Mouse (Mus musculus): ENCODE results near the gene Trmt44. TPM values are rescaled to one million over a fixed set of nuclear protein-coding genes. Genes with fewer than 3 reads are reported as not detected.

Gene Trmt44
- polyA plus RNA-seq, 1 experiment from 2014 or later = 9.0 TPM

DNA sequence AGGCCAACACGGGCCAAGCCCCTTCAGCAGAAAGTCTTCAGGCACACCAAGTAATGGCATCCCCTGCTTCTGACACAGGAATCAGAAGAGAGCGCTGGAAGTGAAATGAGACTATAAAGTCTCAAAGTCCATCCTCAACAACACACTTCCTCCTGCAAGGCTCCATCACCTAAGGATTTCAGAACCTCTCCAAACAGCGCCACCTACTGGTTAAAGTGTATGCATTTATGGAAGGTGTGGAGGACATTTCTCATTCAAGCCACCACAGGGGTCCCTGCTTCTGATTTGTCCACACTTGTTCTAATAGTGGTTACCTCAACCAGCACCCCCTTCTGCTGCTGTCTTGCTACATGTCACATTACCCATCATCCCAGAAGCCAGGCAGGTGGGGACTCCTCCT, 38.6 kb downstream of the Trmt44 start:
- Histone ChIP-seq H3K27me3 (0 out of 2 replicates have a peak, but pooled peaks cover 2% of the 10 kb centered on the region), H3K9me3 (no peaks in the 10 kb centered on the region), H3K36me3 (no peaks in the 10 kb centered on the region), H3K27ac (no peak overlapping the region), H3K9ac (no peak overlapping the region), H3K4me1 (peaks cover 9% of the 10 kb centered on the region; the same call in 1 of the 2 replicates), H3K4me3 (no peak overlapping the region), H3K4me2 (replicated peaks) (no peak overlapping the region)
- 71% methylated on average over 3 of the region's 3 CpGs for WGBS
- ATAC-seq (ENCODE audit: low FRiP score, low read depth) = no peak

GRCm38 (mm10) chr5:35531586-35531985, 43.3 kb downstream of the Trmt44 start:
- Histone ChIP-seq H3K27me3 (peaks cover 5% of the 10 kb centered on the region; the same call in 1 of the 2 replicates), H3K36me3 (no peaks in the 10 kb centered on the region), H3K4me2 (replicated peaks) (no peak overlapping the region), H3K9ac (no peak overlapping the region), H3K27ac (no peak overlapping the region), H3K4me1 (no peaks in the 10 kb centered on the region), H3K9me3 (no peaks in the 10 kb centered on the region), H3K4me3 (no peak overlapping the region)
- WGBS = 15% methylated on average over 10 of the region's 10 CpGs
- no peak for ATAC-seq (ENCODE audit: low FRiP score, low read depth)

- 14% methylated on average over 4 of the region's 4 CpGs for WGBS
- peaks cover 14% of the 10 kb centered on the region for H3K27me3 ChIP-seq
- H3K4me3 ChIP-seq = no peak overlapping the region
- H3K27ac ChIP-seq = no peak overlapping the region
- H3K9me3 ChIP-seq = no peaks in the 10 kb centered on the region
- H3K36me3 ChIP-seq = no peaks in the 10 kb centered on the region
- H3K9ac ChIP-seq = no peak overlapping the region
- 0 out of 2 replicates have a peak, but pooled peaks have one; percentile 25 for ATAC-seq (ENCODE audit: low FRiP score, low read depth)
- H3K4me1 ChIP-seq = peaks cover 9% of the 10 kb centered on the region
- H3K4me2 ChIP-seq (replicated peaks) = no peak overlapping the region
These were observed 44.4 kb downstream of the Trmt44 start for GRCm38 (mm10) chr5:35530442-35530841.

DNA sequence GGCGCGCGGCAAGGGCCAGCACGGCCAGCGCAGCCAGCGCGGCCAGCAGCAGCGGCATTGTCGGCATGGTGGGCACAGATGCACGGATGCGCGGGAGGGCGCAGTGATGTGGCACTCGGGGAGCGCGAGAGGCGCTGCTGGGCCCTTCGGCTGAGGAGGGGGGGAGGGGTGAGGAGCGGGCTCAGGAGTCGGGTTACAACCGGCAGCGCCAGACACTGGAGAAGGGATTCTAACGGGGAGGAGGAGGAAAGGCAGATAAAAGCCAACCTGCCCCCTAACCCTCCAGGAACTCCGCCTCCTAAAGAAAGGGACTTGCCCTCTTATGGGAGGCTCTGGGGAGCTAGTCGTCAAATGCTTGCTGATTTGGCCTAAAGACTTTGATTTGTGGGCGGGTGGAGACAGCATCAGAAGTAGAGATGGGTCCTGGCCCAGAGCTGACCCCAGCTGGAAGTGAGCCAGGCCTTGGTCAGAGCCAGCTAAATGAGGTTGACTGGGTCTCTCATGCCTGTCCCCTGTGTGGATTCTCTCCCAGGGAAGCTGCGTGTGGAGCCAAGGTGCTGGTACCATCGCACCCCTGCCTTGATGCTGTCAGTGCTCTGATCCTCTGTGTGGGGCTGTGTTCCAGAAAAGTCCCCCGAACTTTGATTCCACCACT, 49.3 kb downstream of the Trmt44 start, which contains the start of gene Cpz:
Gene Cpz, minus strand, starts transcription at position 230 of the 655 bp plus-strand sequence.
- 3% methylated on average over 29 of the region's 29 CpGs for WGBS
- peaks cover 22% of the 10 kb centered on the region for H3K4me1 ChIP-seq
- no peaks in the 10 kb centered on the region for H3K36me3 ChIP-seq
- H3K27ac ChIP-seq = no peak within 1 kb of the TSS
- peak within 1 kb of the TSS; percentile 38 for H3K4me3 ChIP-seq
- peak within 1 kb of the TSS; percentile 67 for H3K9ac ChIP-seq
- ATAC-seq (ENCODE audit: low FRiP score, low read depth) = peak; percentile 84
- no peaks in the 10 kb centered on the region for H3K9me3 ChIP-seq
- H3K4me2 ChIP-seq (replicated peaks) = peak within 1 kb of the TSS; percentile 70
- H3K27me3 ChIP-seq = peaks cover 50% of the 10 kb centered on the region

DNA sequence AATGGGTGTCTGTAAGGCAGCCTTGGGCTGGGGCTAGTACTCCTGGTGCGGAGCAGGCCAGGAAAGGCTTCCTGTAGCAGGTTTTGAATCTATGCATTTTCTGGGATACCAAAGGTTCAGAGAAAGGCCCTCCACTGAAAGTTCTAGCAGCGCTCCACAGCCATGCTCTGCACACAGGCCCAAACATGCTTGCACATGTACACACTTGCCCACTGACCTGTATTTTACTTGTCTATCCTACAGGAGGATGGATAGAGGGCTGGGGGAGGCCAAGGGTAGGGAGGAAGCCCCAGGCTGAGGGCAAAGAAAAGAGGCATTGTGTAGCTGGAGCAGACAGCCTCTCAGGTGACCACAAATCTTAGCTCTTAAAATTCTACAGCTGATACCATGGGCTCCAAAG, 50.5 kb downstream of the Trmt44 start:
- no peaks in the 10 kb centered on the region for H3K9me3 ChIP-seq
- no peak overlapping the region for H3K4me3 ChIP-seq
- no peak overlapping the region for H3K9ac ChIP-seq
- peaks cover 22% of the 10 kb centered on the region for H3K4me1 ChIP-seq
- H3K36me3 ChIP-seq = no peaks in the 10 kb centered on the region
- H3K27ac ChIP-seq = no peak overlapping the region
- H3K4me2 ChIP-seq (replicated peaks) = peak overlapping the region; percentile 70; the same call in 1 of the 2 replicates
- no peak for ATAC-seq (ENCODE audit: low FRiP score, low read depth)
- 73% methylated on average over 2 of the region's 2 CpGs for WGBS
- H3K27me3 ChIP-seq = peaks cover 59% of the 10 kb centered on the region

- H3K9me3 ChIP-seq = no peaks in the 10 kb centered on the region
- no peak overlapping the region for H3K4me2 ChIP-seq (replicated peaks)
- no peak for ATAC-seq (ENCODE audit: low FRiP score, low read depth)
- H3K27me3 ChIP-seq = peaks cover 59% of the 10 kb centered on the region
- H3K4me1 ChIP-seq = peaks cover 22% of the 10 kb centered on the region
- no peak overlapping the region for H3K9ac ChIP-seq
- 2% methylated on average over 5 of the region's 5 CpGs for WGBS
- H3K4me3 ChIP-seq = no peak overlapping the region
- H3K27ac ChIP-seq = no peak overlapping the region
- no peaks in the 10 kb centered on the region for H3K36me3 ChIP-seq
These were observed 51.1 kb downstream of the Trmt44 start for GRCm38 (mm10) chr5:35523735-35524134.

DNA sequence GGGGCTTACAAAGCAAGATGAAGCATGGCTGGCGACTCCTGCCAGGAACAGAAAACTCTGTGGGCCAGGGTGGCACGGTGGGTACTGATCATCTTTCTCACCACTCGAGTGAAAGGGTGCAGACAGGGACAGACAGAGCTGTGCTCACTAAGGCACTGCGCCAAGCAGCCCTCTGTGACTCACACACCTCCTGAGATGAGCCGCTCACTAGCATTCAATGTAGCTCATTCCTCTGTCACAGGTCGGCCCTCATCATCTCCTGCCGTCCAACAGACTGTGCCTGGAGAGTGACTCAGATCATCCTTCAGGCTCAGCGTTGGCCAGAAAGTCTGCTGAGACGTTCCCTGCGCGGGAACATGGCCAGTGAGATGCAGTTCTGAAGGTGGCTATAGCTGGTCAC, 58.1 kb downstream of the Trmt44 start:
- Histone ChIP-seq H3K9me3 (no peaks in the 10 kb centered on the region), H3K4me3 (no peak overlapping the region), H3K4me1 (no peaks in the 10 kb centered on the region), H3K27ac (no peak overlapping the region), H3K36me3 (no peaks in the 10 kb centered on the region), H3K27me3 (peaks cover 16% of the 10 kb centered on the region), H3K4me2 (replicated peaks) (no peak overlapping the region), H3K9ac (no peak overlapping the region)
- 79% methylated on average over 11 of the region's 11 CpGs for WGBS
- ATAC-seq (ENCODE audit: low FRiP score, low read depth) = no peak

- Histone ChIP-seq H3K27me3 (peaks cover 25% of the 10 kb centered on the region), H3K4me3 (no peak overlapping the region), H3K9me3 (no peaks in the 10 kb centered on the region), H3K36me3 (no peaks in the 10 kb centered on the region), H3K27ac (no peak overlapping the region), H3K4me2 (replicated peaks) (no peak overlapping the region), H3K9ac (no peak overlapping the region), H3K4me1 (no peaks in the 10 kb centered on the region)
- ATAC-seq (ENCODE audit: low FRiP score, low read depth) = no peak
- WGBS = 19% methylated on average over 5 of the region's 5 CpGs
These were observed 64.3 kb downstream of the Trmt44 start for GRCm38 (mm10) chr5:35510589-35510988.

Other genes with a start within 250 kb of the Trmt44 start
- gene Hmx1, start 186.0 kb downstream of the Trmt44 start, polyA plus RNA-seq (2015; fragmentation: Nextera tagmentation; extraction: Ambion mirVana) = 0.11 TPM in 1 of 2 replicates, not detected in the other
- gene Cpz, start 49.4 kb downstream of the Trmt44 start, polyA plus RNA-seq (2015; fragmentation: Nextera tagmentation; extraction: Ambion mirVana) = 1.6 and 2.1 TPM in 2 replicates
- 11.3 and 12.2 TPM in 2 replicates for gene Acox3, start 8.0 kb upstream of the Trmt44 start, polyA plus RNA-seq (2015; fragmentation: Nextera tagmentation; extraction: Ambion mirVana)
- 19.4 and 20.1 TPM in 2 replicates for gene Htra3, start 104.7 kb upstream of the Trmt44 start, polyA plus RNA-seq (2015; fragmentation: Nextera tagmentation; extraction: Ambion mirVana)
- 5.1 and 5.3 TPM in 2 replicates for gene Sh3tc1, start 164.9 kb upstream of the Trmt44 start, polyA plus RNA-seq (2015; fragmentation: Nextera tagmentation; extraction: Ambion mirVana)
- gene Ablim2, start 182.8 kb upstream of the Trmt44 start, polyA plus RNA-seq (2015; fragmentation: Nextera tagmentation; extraction: Ambion mirVana) = 1.1 and 1.8 TPM in 2 replicates